Mouse (Mus musculus): ENCODE measurements around the gene Sgcb.

DNA sequence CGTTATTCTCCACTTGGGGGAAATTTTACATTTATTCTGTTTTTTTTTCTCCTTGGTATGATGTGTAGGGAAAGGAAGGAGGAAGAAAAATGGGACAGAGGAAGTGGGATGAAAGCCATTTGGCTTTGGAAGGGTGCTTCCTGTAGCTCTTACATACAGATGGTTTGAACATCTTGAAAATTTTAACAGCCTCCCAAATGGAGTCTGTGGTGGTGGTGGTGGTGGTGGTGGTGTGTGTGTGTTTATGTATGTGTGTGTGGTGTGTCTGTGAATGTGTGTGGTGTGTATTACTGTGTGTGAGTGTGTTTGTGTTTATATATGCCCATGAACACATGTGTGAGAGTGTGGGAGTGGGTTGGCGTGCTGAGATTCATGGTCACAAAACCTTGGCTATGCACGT, 28.0 kb upstream of the Sgcb start:
- TF ChIP-seq CTCF (IDR thresholded peaks at IDR 0.05; ENCODE audit: low read depth, low read length) (no peak), POLR2A (IDR thresholded peaks at IDR 0.05; ENCODE audit: borderline replicate concordance, low read depth, low read length) (no peak)

Measured in bone marrow macrophage, adult 2 months (primary cell).